Mouse (Mus musculus) heart, adult 2 months (tissue): ENCODE data around the gene Hdac10. TPM values are rescaled to one million over a fixed set of nuclear protein-coding genes. Genes with fewer than 3 reads are reported as not detected.

Source experiments
- DNase-seq, 2 experiments: peaks; one replicate each; pipeline ENCODE4 v3.0.0; 2021
- H3K27ac ChIP-seq: fragments of 200-600 bp; 2 replicates; pipeline ENCODE4 v1.8.1; 2022
- H3K27me3 ChIP-seq: fragments of 200-500 bp; 2 replicates; pipeline ENCODE4 v1.6.1; 2012; ENCODE audit warnings: mild to moderate bottlenecking, low read length, inconsistent platforms, mixed read lengths; ENCODE audit not compliant: control insufficient read depth, insufficient read depth
- H3K36me3 ChIP-seq: fragments of 200-500 bp; 2 replicates; pipeline ENCODE4 v1.6.1; 2012; ENCODE audit warnings: low read length, inconsistent platforms; ENCODE audit not compliant: control insufficient read depth, insufficient read depth
- H3K4me1 ChIP-seq: fragments of 200-500 bp; 2 replicates; pipeline ENCODE4 v1.6.1; 2011; ENCODE audit warnings: low read length; ENCODE audit not compliant: control insufficient read depth, insufficient read depth
- H3K4me3 ChIP-seq: fragments of 200-600 bp; 2 replicates; pipeline ENCODE4 v1.8.1; 2022
- H3K79me2 ChIP-seq: fragments of 200-500 bp; replicated peaks from 2 replicates; pipeline ENCODE4 v1.6.1; 2012; ENCODE audit warnings: mild to moderate bottlenecking, inconsistent platforms, low read length, moderate library complexity, mixed read lengths; ENCODE audit not compliant: control insufficient read depth, insufficient read depth
- H3K9ac ChIP-seq: fragments of 200-500 bp; 2 replicates; pipeline ENCODE4 v1.6.1; 2012; ENCODE audit warnings: low read depth, mild to moderate bottlenecking, control low read depth, inconsistent platforms, low read length, mixed read lengths
- CTCF ChIP-seq: fragments of 200-600 bp; IDR thresholded peaks from 2 replicates; pipeline ENCODE4 v1.8.1; 2022; ENCODE audit warnings: antibody characterized with exemption, mild to moderate bottlenecking, moderate library complexity
- EP300 ChIP-seq: fragments of 200-500 bp; IDR thresholded peaks from 2 replicates; pipeline ENCODE4 v1.6.1; 2011; ENCODE audit warnings: low read depth, low read length, control low read depth; ENCODE audit not compliant: insufficient read depth
- POLR2A ChIP-seq: fragments of 200-500 bp; IDR thresholded peaks from 2 replicates; pipeline ENCODE4 v1.6.1; 2011; ENCODE audit warnings: mild to moderate bottlenecking, low read depth, low read length, control low read depth; ENCODE audit not compliant: insufficient read depth
- WGBS: fragments of 180-500 bp; shearing (Covaris S2); methylation state at CpG from one replicate; pipeline ENCODE4 v1.1.7; 2018; 5-methylcytosine and 5-hydroxymethylcytosine counted together
- intact Hi-C: fragments of 180-260 bp; cut with DNase I; formaldehyde crosslinking; loops from one replicate; pipeline ENCODE4 v1.15.1; 2025
- polyA plus RNA-seq: library from polyadenylated mRNA; depleted of rRNA; stranded (reverse); fragments of >200 nt; gene quantifications from 2 replicates; pipeline ENCODE4 v1.2.3, GENCODE M21; 2012
- total RNA-seq, 2 experiments: library from RNA; stranded (reverse); gene quantifications; 2 replicates each; pipeline ENCODE4 v1.2.3; 2021

Gene Hdac10
- total and polyA plus RNA-seq, 3 experiments, result 6.3 to 19.5 (median 7.6) TPM

- no peak for DNase-seq
- H3K79me2 ChIP-seq, result no peaks in the 10 kb centered on the region
- intact Hi-C loops, result loop anchor here (2.0 to 10.0 kb wide), 2 partner anchors 19 to 233 kb away; partner anchors contain the start of genes Odf3b, Sco2, Tubgcp6 and Tymp
- H3K4me3 ChIP-seq, result no peak overlapping the region
- H3K27me3 ChIP-seq, result no peaks in the 10 kb centered on the region
- no peaks in the 10 kb centered on the region for H3K36me3 ChIP-seq
- 28% methylated on average over 5 of the region's 5 CpGs for WGBS
- TF ChIP-seq EP300 (no peak), POLR2A (no peak), CTCF (no peak)
- H3K9ac ChIP-seq, result no peak overlapping the region
- H3K27ac ChIP-seq, result peak overlapping the region; percentile 91; the same call in 1 of the 2 replicates
- H3K4me1 ChIP-seq, result peaks cover 17% of the 10 kb centered on the region
Measured at GRCm38 (mm10) chr15:89141443-89141842, 12.9 kb upstream of the Hdac10 start.

- WGBS, result 2% methylated on average over 21 of the region's 21 CpGs
- intact Hi-C loops, result loop anchor here (2.0 to 10.0 kb wide), 2 partner anchors 18 to 234 kb away; partner anchors contain the start of genes Odf3b, Sco2, Tubgcp6 and Tymp
- H3K4me1 ChIP-seq, result peaks cover 17% of the 10 kb centered on the region
- H3K36me3 ChIP-seq, result no peaks in the 10 kb centered on the region
- H3K79me2 ChIP-seq, result no peaks in the 10 kb centered on the region
- no peak for TF ChIP-seq CTCF
- TF ChIP-seq POLR2A, result peak; percentile 50; the same call in 1 of the 2 replicates
- peak in 1 of 2 experiments; percentile 86 for DNase-seq
- peak within 1 kb of the TSS; percentile 95 for H3K9ac ChIP-seq
- H3K4me3 ChIP-seq, result peak within 1 kb of the TSS; percentile 80
- no peaks in the 10 kb centered on the region for H3K27me3 ChIP-seq
- peak within 1 kb of the TSS; percentile 91 for H3K27ac ChIP-seq
Measured at GRCm38 (mm10) chr15:89140659-89141252, 12.3 kb upstream of the Hdac10 start, which contains the start of gene Mapk12. TSS of gene Mapk12 (minus strand) at chr15:89140703.

- peaks cover 17% of the 10 kb centered on the region for H3K4me1 ChIP-seq
- no peaks in the 10 kb centered on the region for H3K27me3 ChIP-seq
- H3K79me2 ChIP-seq, result no peaks in the 10 kb centered on the region
- intact Hi-C loops, result loop anchor here (2.0 to 10.0 kb wide), 2 partner anchors 17 to 235 kb away; partner anchors contain the start of genes Odf3b, Sco2, Tubgcp6 and Tymp
- peak overlapping the region; percentile 91 for H3K27ac ChIP-seq
- peak; percentile 75 to 84 for DNase-seq
- H3K4me3 ChIP-seq, result peak overlapping the region; percentile 80
- WGBS, result under 1% methylated on average over 45 of the region's 53 CpGs
- H3K9ac ChIP-seq, result peak overlapping the region; percentile 95
- no peaks in the 10 kb centered on the region for H3K36me3 ChIP-seq
- TF ChIP-seq CTCF, result no peak
- TF ChIP-seq POLR2A, result peak; percentile 81
Measured at GRCm38 (mm10) chr15:89140048-89140658, 11.7 kb upstream of the Hdac10 start.

- no peaks in the 10 kb centered on the region for H3K79me2 ChIP-seq
- H3K27me3 ChIP-seq, result no peaks in the 10 kb centered on the region
- H3K4me3 ChIP-seq, result no peak overlapping the region
- H3K36me3 ChIP-seq, result no peaks in the 10 kb centered on the region
- TF ChIP-seq CTCF (no peak), POLR2A (no peak), EP300 (no peak)
- H3K9ac ChIP-seq, result no peak overlapping the region
- DNase-seq, result no peak
- 92% methylated on average over 6 of the region's 6 CpGs for WGBS
- H3K4me1 ChIP-seq, result peaks cover 17% of the 10 kb centered on the region
- no peak overlapping the region for H3K27ac ChIP-seq
- intact Hi-C loops, result no loop called here
Measured at GRCm38 (mm10) chr15:89138531-89138930, 10.0 kb upstream of the Hdac10 start.

GRCm38 (mm10) chr15:89138046-89138405 is 9.5 kb upstream of the Hdac10 start:
- intact Hi-C loops, result no loop called here
- no peaks in the 10 kb centered on the region for H3K36me3 ChIP-seq
- no peak overlapping the region for H3K4me3 ChIP-seq
- no peaks in the 10 kb centered on the region for H3K79me2 ChIP-seq
- no peak for TF ChIP-seq EP300
- TF ChIP-seq CTCF, result no peak
- no peak for TF ChIP-seq POLR2A
- H3K27me3 ChIP-seq, result no peaks in the 10 kb centered on the region
- H3K27ac ChIP-seq, result no peak overlapping the region
- H3K9ac ChIP-seq, result no peak overlapping the region
- WGBS, result 72% methylated on average over 7 of the region's 7 CpGs
- no peak for DNase-seq
- peaks cover 16% of the 10 kb centered on the region for H3K4me1 ChIP-seq
